In the genomic region with DNA sequence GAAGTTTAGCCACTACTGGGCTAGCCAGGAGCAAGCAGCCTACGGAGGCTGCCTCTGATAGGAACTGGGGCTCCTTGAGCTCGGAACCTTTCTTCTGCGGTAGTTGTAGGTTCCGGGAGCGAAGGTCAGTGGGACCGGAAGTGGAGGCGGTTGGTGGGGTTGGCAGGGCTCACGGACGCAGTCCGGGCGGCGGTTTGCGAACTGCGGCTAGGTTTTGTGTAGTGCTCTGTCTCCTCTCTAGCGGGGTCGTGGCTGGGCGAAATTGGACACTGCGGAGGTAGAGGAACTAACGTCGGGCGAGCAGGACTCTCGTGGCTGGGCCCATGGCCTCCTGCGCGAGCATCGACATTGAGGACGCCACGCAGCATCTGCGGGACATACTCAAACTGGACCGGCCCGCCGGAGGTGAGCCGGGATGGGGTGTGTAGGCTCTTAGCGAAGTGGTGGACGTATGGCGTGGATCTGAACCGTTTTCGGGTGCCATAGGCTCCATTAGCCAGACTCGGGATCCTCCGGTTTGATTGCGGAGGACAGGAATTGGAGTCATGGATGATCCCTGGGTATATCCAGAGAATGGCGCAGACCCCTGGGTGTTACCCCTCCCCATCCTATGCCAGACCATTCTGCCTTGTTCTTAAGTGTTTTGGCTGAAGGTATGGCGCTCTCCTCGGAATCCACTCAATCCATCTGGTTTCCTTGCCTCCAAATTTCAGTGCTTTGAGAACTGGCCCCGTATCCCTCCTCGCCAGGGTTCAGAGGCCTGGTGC, we compare ENCODE assay signal across 8 mouse cellular contexts. TPM values are rescaled to one million over a fixed set of nuclear protein-coding genes. Genes with fewer than 3 reads are reported as not detected.
DNase-seq lines count a peak whose midpoint lies in the region; ATAC-seq and TF ChIP-seq lines count a peak whose summit lies in the region.

Edc4 (plus strand) TSS at position 128 of the 767 bp plus-strand sequence.

- DNase-seq in G1E (ENCODE audit: low spot score): peak; percentile 60
- peak; percentile 74 for DNase-seq in cerebellum, adult 11-12 months
- peak; percentile 73 for DNase-seq in heart, postnatal 25 days (ENCODE audit: low spot score)
- DNase-seq in layer of hippocampus, adult 11-12 months (ENCODE audit: low spot score): peak; percentile 83
- peak; percentile 88 for DNase-seq in lung, adult 2 months
- DNase-seq in testis, postnatal 14 days (ENCODE audit: low spot score): peak; percentile 88

- no peaks in the 10 kb centered on the region for H3K9me3 ChIP-seq in G1E (replicated peaks)
- H3K9me3 ChIP-seq in forebrain, embryonic 16.5 days (ENCODE audit: control insufficient read depth, low read length): no peaks in the 10 kb centered on the region
- H3K9me3 ChIP-seq in neural tube, embryonic 15.5 days (replicated peaks): no peaks in the 10 kb centered on the region

- ATAC-seq in G1E (ENCODE audit: extremely low read depth, insufficient number of reproducible peaks, low FRiP score, poor library complexity, severe bottlenecking): peak; percentile 89
- ATAC-seq in forebrain, embryonic 16.5 days: peak; percentile 86
- peak; percentile 87 for ATAC-seq in neural tube, embryonic 15.5 days (ENCODE audit: low FRiP score)

- H3K4me3 ChIP-seq in G1E (ENCODE audit: low read depth, low read length): peak within 1 kb of the TSS; percentile 93
- H3K4me3 ChIP-seq in forebrain, embryonic 16.5 days (replicated peaks; ENCODE audit: low read length): peak within 1 kb of the TSS; percentile 62
- peak within 1 kb of the TSS; percentile 87 for H3K4me3 ChIP-seq in lung, adult 2 months (replicated peaks; ENCODE audit: extremely low read depth, low read depth, low read length)
- H3K4me3 ChIP-seq in neural tube, embryonic 15.5 days (replicated peaks): peak within 1 kb of the TSS; percentile 94

- H3K27ac ChIP-seq in forebrain, embryonic 16.5 days (ENCODE audit: low read length): no peak within 1 kb of the TSS
- peak within 1 kb of the TSS; percentile 70 for H3K27ac ChIP-seq in neural tube, embryonic 15.5 days (replicated peaks)

- TF ChIP-seq POLR2A in lung, adult 2 months (IDR thresholded peaks at IDR 0.05; ENCODE audit: borderline replicate concordance, extremely low read depth, low read depth, low read length): peak; percentile 93

- peak within 1 kb of the TSS; percentile 75 for H3K9ac ChIP-seq in forebrain, embryonic 16.5 days (replicated peaks; ENCODE audit: low read depth, low read length)
- peak within 1 kb of the TSS; percentile 89 for H3K9ac ChIP-seq in neural tube, embryonic 15.5 days (replicated peaks)

- WGBS in forebrain, embryonic 16.5 days: under 1% methylated on average over 45 of the region's 45 CpGs
- WGBS in lung, adult 2 months: under 1% methylated on average over 45 of the region's 45 CpGs
- WGBS in neural tube, embryonic 15.5 days: 1% methylated on average over 45 of the region's 45 CpGs

- intact Hi-C loops in heart, postnatal 25 days (cut with DNase I): no loop called here

- H3K27me3 ChIP-seq in G1E (ENCODE audit: insufficient read depth, low read length): no peaks in the 10 kb centered on the region
- no peaks in the 10 kb centered on the region for H3K27me3 ChIP-seq in forebrain, embryonic 16.5 days (replicated peaks; ENCODE audit: control insufficient read depth, insufficient read depth, low read length)
- H3K27me3 ChIP-seq in neural tube, embryonic 15.5 days (replicated peaks): no peaks in the 10 kb centered on the region

- no peak for TF ChIP-seq CTCF in G1E (IDR thresholded peaks at IDR 0.05; ENCODE audit: low read depth, low read length)
- TF ChIP-seq CTCF in lung, adult 2 months (IDR thresholded peaks at IDR 0.05; ENCODE audit: insufficient read depth, low read length): no peak

- H3K4me1 ChIP-seq in G1E (ENCODE audit: insufficient read depth, low read depth, low read length): peaks cover 29% of the 10 kb centered on the region
- H3K4me1 ChIP-seq in forebrain, embryonic 16.5 days (replicated peaks; ENCODE audit: control insufficient read depth, insufficient read depth, low read length): peaks cover 24% of the 10 kb centered on the region
- H3K4me1 ChIP-seq in lung, adult 2 months (ENCODE audit: control insufficient read depth, insufficient read depth, low read length): peaks cover 11% of the 10 kb centered on the region; the same call in 1 of the 2 replicates
- H3K4me1 ChIP-seq in neural tube, embryonic 15.5 days: peaks cover 30% of the 10 kb centered on the region

- peak within 1 kb of the TSS; percentile 77 for H3K4me2 ChIP-seq in forebrain, embryonic 16.5 days (ENCODE audit: low read length)
- peak within 1 kb of the TSS; percentile 93 for H3K4me2 ChIP-seq in neural tube, embryonic 15.5 days

- peaks cover 82% of the 10 kb centered on the region for H3K36me3 ChIP-seq in G1E (replicated peaks)
- peaks cover 33% of the 10 kb centered on the region for H3K36me3 ChIP-seq in forebrain, embryonic 16.5 days (ENCODE audit: control insufficient read depth, insufficient read depth)
- peaks cover 58% of the 10 kb centered on the region for H3K36me3 ChIP-seq in neural tube, embryonic 15.5 days

RNA-seq across cellular contexts. Expression of gene Edc4, which starts in this region (rescaled TPM):
- 32.7 and 53.4 TPM in 2 replicates for total RNA-seq in G1E (2014; fragmentation: Nextera tagmentation)
- total RNA-seq in G1E (2017): 39.7 and 43.0 TPM in 2 replicates
- polyA plus RNA-seq in G1E (2012): 27.4 and 29.7 TPM in 2 replicates
- polyA plus RNA-seq in forebrain, embryonic 16.5 days (2015; fragmentation: Nextera tagmentation; extraction: Ambion mirVana): 59.8 and 65.1 TPM in 2 replicates
- 10 to 100 TPM; 23.5 to 23.8 TPM for total RNA-seq in heart, postnatal 25 days (2021)
- 78.8 and 90.9 TPM in 2 replicates for polyA plus RNA-seq in lung, adult 2 months (2012; rRNA removed)
- polyA plus RNA-seq in neural tube, embryonic 15.5 days (2015; fragmentation: Nextera tagmentation; extraction: Ambion mirVana): 45.3 and 46.5 TPM in 2 replicates
